Mouse (Mus musculus) ES-E14 (cell line): ENCODE results near the gene Rprd1b. TPM values are rescaled to one million over a fixed set of nuclear protein-coding genes. Genes with fewer than 3 reads are reported as not detected.

Experiments
- DNase-seq: peaks from one replicate; pipeline ENCODE4 v3.0.0-alpha.2; 2013; ENCODE audit warnings: low read depth, low spot score
- H3K27ac ChIP-seq: 2 replicates; pipeline ENCODE4 v1.5.1; 2012; ENCODE audit warnings: low read depth, mild to moderate bottlenecking, low read length, moderate library complexity, mixed read lengths; ENCODE audit not compliant: poor library complexity, insufficient read depth, severe bottlenecking
- H3K36me3 ChIP-seq: 2 replicates; pipeline ENCODE4 v1.6.1; 2012; ENCODE audit warnings: mild to moderate bottlenecking, low read length, moderate library complexity, mixed read lengths; ENCODE audit not compliant: control insufficient read depth, poor library complexity, insufficient read depth, severe bottlenecking
- H3K4me1 ChIP-seq, 2 experiments: fragments of 150-350 bp in 1 of 2; sonication (generic) in 1 of 2; 2 replicates each; pipeline ENCODE4 v1.6.1; 2012; ENCODE audit warnings: low read length in 2 of 2, mild to moderate bottlenecking in 1 of 2, mixed read lengths in 1 of 2; ENCODE audit not compliant: control insufficient read depth in 2 of 2, insufficient read depth in 2 of 2, poor library complexity in 1 of 2
- H3K4me3 ChIP-seq, 2 experiments: fragments of 150-350 bp in 1 of 2; sonication (generic) in 1 of 2; 2 replicates each; pipeline ENCODE4 v1.5.1; 2012; ENCODE audit warnings: low read length in 2 of 2, low read depth in 1 of 2, mild to moderate bottlenecking in 1 of 2, mixed read lengths in 1 of 2; ENCODE audit not compliant: insufficient read depth in 1 of 2, poor library complexity in 1 of 2, severe bottlenecking in 1 of 2
- H3K9ac ChIP-seq: 2 replicates; pipeline ENCODE4 v1.6.1; 2012; ENCODE audit warnings: low read depth, mild to moderate bottlenecking, low read length, mixed read lengths; ENCODE audit not compliant: poor library complexity, insufficient read depth, severe bottlenecking
- H3K9me3 ChIP-seq: fragments of 150-350 bp; sonication (generic); 2 replicates; pipeline ENCODE4 v1.6.1; 2012; ENCODE audit warnings: low read depth, mild to moderate bottlenecking, low read length; ENCODE audit not compliant: control insufficient read depth, insufficient read depth
- CHD2 ChIP-seq: IDR thresholded peaks from 2 replicates; pipeline ENCODE4 v1.6.1; 2014; ENCODE audit warnings: mild to moderate bottlenecking, low read depth, low read length, inconsistent platforms
- HCFC1 ChIP-seq: IDR thresholded peaks from 2 replicates; pipeline ENCODE4 v1.6.1; 2012; ENCODE audit warnings: low read length, inconsistent platforms, borderline replicate concordance; ENCODE audit not compliant: insufficient read depth
- MAFK ChIP-seq: IDR thresholded peaks from 2 replicates; pipeline ENCODE4 v1.6.1; 2014; ENCODE audit warnings: mild to moderate bottlenecking, low read depth, low read length, inconsistent platforms; ENCODE audit not compliant: insufficient read depth
- ZC3H11A ChIP-seq: IDR thresholded peaks from 2 replicates; pipeline ENCODE4 v1.6.1; 2012; ENCODE audit warnings: low read depth, mild to moderate bottlenecking, inconsistent platforms, low read length, borderline replicate concordance
- ZNF384 ChIP-seq: IDR thresholded peaks from 2 replicates; pipeline ENCODE4 v1.6.1; 2012; ENCODE audit warnings: low read depth, low read length, inconsistent platforms
- in situ Hi-C, 2 experiments: fragments of 600-800 bp; cut with MboI; formaldehyde crosslinking; loops; one replicate each; pipeline ENCODE4 v1.15.1; 2025; ENCODE audit warnings: low sequenced_read_pairs in 2 of 2, inconsistent platforms in 1 of 2; ENCODE audit not compliant: unreplicated experiment in 2 of 2
- total RNA-seq: library from RNA; depleted of rRNA; stranded (reverse); fragments of 300-350 nt; gene quantifications from 2 replicates; pipeline ENCODE4 v1.2.3, GENCODE M21; 2012

Rprd1b gene
- total RNA-seq, 1 experiment: 13.1 TPM

DNA sequence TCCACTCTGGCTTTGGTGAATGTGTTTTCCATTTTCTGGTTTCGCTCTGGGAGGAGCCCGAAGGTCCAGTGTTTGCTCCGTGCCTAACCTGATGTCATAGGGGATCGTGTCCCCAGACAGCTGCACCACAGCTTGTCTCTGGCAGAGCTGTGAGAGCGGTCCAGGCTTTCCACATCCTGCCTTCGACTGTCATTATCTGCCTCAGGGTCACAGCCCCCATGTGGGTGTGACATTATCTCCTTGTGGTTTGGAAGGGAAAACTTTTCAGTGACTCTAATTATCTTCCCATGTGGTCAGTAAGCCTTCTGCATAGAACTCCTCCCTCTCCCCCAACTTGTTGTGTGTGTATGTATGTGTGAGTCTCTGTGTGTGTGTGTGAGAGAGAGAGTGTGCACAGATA, 77.3 kb downstream of the Rprd1b start:
- no peak overlapping the region for H3K9ac ChIP-seq
- in situ Hi-C loops: no loop called here
- H3K4me3 ChIP-seq: no peak overlapping the region
- no peak for DNase-seq
- no peaks in the 10 kb centered on the region for H3K9me3 ChIP-seq
- no peaks in the 10 kb centered on the region for H3K36me3 ChIP-seq
- no peak overlapping the region for H3K27ac ChIP-seq
- H3K4me1 ChIP-seq: peaks cover 0 to 3% of the 10 kb centered on the region in 2 experiments; a peak in 2 of 4 replicates
- TF ChIP-seq HCFC1 (no peak), ZNF384 (no peak), ZC3H11A (no peak), MAFK (no peak), CHD2 (no peak)

DNA sequence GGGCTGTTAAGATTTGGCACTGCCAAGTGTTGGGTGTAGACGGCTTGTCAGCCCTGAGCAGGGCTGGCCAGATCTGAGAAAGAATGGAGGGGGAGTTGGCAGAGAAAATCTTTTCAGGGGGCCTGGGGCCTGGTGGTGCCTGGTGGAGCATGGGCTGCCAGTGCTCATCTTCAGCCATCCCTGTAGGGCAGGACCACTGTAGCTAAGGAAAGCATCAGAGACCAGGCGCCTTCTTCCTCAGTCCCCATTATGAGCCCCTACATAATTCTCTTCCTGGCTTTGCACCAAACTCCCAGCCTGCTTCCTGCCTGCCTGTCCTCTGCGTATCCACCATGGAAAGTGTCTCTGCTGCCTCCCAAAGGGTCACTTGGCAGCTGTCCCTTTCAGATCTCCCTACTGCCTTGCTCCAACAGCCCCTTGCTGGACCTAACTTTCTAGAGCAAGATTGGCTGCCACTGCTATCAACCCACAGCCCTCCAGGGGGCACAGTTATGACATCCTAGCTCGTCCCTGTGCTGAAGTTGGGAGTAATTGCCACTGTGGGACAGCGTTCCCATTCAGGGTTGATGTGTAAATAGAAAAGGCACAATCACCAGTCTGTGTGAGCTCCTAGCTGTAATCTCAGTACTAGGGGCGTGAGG, 78.8 kb downstream of the Rprd1b start:
- Histone ChIP-seq H3K4me1 (peaks cover 0 to 3% of the 10 kb centered on the region in 2 experiments; a peak in 2 of 4 replicates), H3K9me3 (no peaks in the 10 kb centered on the region), H3K27ac (no peak overlapping the region), H3K9ac (no peak overlapping the region), H3K36me3 (no peaks in the 10 kb centered on the region), H3K4me3 (no peak overlapping the region)
- DNase-seq: no peak
- TF ChIP-seq ZC3H11A: no peak
- no peak for TF ChIP-seq ZNF384
- no peak for TF ChIP-seq HCFC1
- no peak for TF ChIP-seq MAFK
- no peak for TF ChIP-seq CHD2
- in situ Hi-C loops: no loop called here

DNA sequence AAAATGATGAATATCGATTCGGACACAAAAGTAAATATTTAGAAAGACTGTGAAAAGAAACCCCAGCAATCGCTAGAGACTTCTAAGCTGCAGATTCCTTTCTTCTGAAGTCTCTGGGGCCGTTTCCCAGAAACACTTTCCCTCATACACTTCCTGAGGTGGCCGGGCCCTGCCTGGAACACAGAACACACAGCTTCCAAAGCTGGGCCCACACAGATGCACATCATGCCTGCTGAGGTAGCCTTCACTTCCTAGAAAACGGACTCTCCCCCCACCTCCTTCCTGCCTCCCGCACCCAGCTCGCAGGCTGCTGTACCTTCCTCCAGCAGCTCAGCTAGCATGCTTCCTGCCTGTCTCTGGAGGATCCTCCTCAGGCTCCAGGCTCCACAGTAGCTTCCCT, 81.2 kb downstream of the Rprd1b start:
- peaks cover 0 to 3% of the 10 kb centered on the region in 2 experiments; a peak in 2 of 4 replicates for H3K4me1 ChIP-seq
- no peak for DNase-seq
- H3K9me3 ChIP-seq: no peaks in the 10 kb centered on the region
- no peak overlapping the region for H3K9ac ChIP-seq
- TF ChIP-seq CHD2 (no peak), ZC3H11A (no peak), HCFC1 (no peak), MAFK (no peak), ZNF384 (no peak)
- in situ Hi-C loops: no loop called here
- H3K4me3 ChIP-seq: no peak overlapping the region
- no peaks in the 10 kb centered on the region for H3K36me3 ChIP-seq
- H3K27ac ChIP-seq: no peak overlapping the region

GRCm38 (mm10) chr2:158113591-158114257, 85.4 kb downstream of the Rprd1b start:
- no peak for TF ChIP-seq ZC3H11A
- TF ChIP-seq ZNF384: no peak
- TF ChIP-seq MAFK: no peak
- TF ChIP-seq HCFC1: no peak
- TF ChIP-seq CHD2: no peak
- in situ Hi-C loops: no loop called here
- Histone ChIP-seq H3K4me3 (no peak overlapping the region), H3K9ac (no peak overlapping the region), H3K27ac (no peak overlapping the region), H3K4me1 (no peaks in the 10 kb centered on the region), H3K36me3 (no peaks in the 10 kb centered on the region), H3K9me3 (no peaks in the 10 kb centered on the region)
- DNase-seq: no peak

DNA sequence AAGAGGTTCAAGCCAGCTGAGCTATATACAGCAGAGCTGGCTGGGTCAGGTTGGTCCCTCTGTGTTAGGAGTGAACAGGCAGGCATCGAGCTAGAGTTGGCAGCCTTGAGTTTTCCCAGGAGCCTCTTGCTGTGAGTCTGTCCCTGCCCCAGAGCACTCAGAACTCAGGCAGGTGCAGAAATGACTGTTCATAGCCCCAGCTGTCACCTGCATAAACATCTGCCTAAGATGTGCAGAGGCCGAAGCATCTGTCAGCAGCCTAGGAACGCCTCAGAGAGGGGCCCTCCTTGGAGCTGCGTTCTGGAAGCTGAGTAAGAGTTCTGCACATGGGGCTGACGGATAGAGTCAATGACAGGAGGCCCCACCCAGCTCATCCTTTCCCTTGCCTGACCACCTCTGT, 86.6 kb downstream of the Rprd1b start:
- no peak for DNase-seq
- TF ChIP-seq MAFK (no peak), ZNF384 (no peak), CHD2 (no peak), ZC3H11A (no peak), HCFC1 (no peak)
- Histone ChIP-seq H3K4me1 (no peaks in the 10 kb centered on the region), H3K9me3 (no peaks in the 10 kb centered on the region), H3K9ac (no peak overlapping the region), H3K36me3 (no peaks in the 10 kb centered on the region), H3K27ac (no peak overlapping the region), H3K4me3 (no peak overlapping the region)
- in situ Hi-C loops: no loop called here
